Mouse (Mus musculus): ENCODE data around the gene Tacc2.

Gene Tacc2

GRCm38 (mm10) chr7:130773914-130774630, 196.8 kb downstream of the Tacc2 start, which contains the start of gene Btbd16:
Gene Btbd16 (plus strand): TSS chr7:130774069.
- DNase-seq (ENCODE audit: low spot score): no peak

- no peak for DNase-seq (ENCODE audit: low spot score)
Measured at GRCm38 (mm10) chr7:130780866-130781419, 203.7 kb downstream of the Tacc2 start.

GRCm38 (mm10) chr7:130782501-130783050, 205.3 kb downstream of the Tacc2 start:
- no peak for DNase-seq (ENCODE audit: low spot score)

GRCm38 (mm10) chr7:130785923-130786575, 208.8 kb downstream of the Tacc2 start:
- no peak for DNase-seq (ENCODE audit: low spot score)

GRCm38 (mm10) chr7:130786708-130787107, 209.5 kb downstream of the Tacc2 start:
- DNase-seq (ENCODE audit: low spot score): no peak

- no peak for DNase-seq (ENCODE audit: low spot score)
Measured at GRCm38 (mm10) chr7:130787537-130787936, 210.3 kb downstream of the Tacc2 start.

- DNase-seq (ENCODE audit: low spot score): no peak
Measured at GRCm38 (mm10) chr7:130788950-130789349, 211.7 kb downstream of the Tacc2 start.

- DNase-seq (ENCODE audit: low spot score): no peak
Measured at GRCm38 (mm10) chr7:130789456-130789855, 212.2 kb downstream of the Tacc2 start.

GRCm38 (mm10) chr7:130793671-130794070, 216.4 kb downstream of the Tacc2 start:
- DNase-seq (ENCODE audit: low spot score): no peak

GRCm38 (mm10) chr7:130796786-130797185, 219.5 kb downstream of the Tacc2 start:
- peak; percentile 11 for DNase-seq (ENCODE audit: low spot score)

GRCm38 (mm10) chr7:130797524-130797923, 220.3 kb downstream of the Tacc2 start:
- DNase-seq (ENCODE audit: low spot score): no peak

GRCm38 (mm10) chr7:130799418-130799817, 222.2 kb downstream of the Tacc2 start:
- DNase-seq (ENCODE audit: low spot score): no peak

- DNase-seq (ENCODE audit: low spot score): peak; percentile 3
Measured at GRCm38 (mm10) chr7:130800681-130801080, 223.4 kb downstream of the Tacc2 start.

- no peak for DNase-seq (ENCODE audit: low spot score)
Measured at GRCm38 (mm10) chr7:130801811-130802210, 224.6 kb downstream of the Tacc2 start.

- DNase-seq (ENCODE audit: low spot score): no peak
Measured at GRCm38 (mm10) chr7:130803251-130803825, 226.1 kb downstream of the Tacc2 start.

- no peak for DNase-seq (ENCODE audit: low spot score)
Measured at GRCm38 (mm10) chr7:130804991-130805390, 227.8 kb downstream of the Tacc2 start.

GRCm38 (mm10) chr7:130807749-130808148, 230.5 kb downstream of the Tacc2 start:
- DNase-seq (ENCODE audit: low spot score): no peak

- no peak for DNase-seq (ENCODE audit: low spot score)
Measured at GRCm38 (mm10) chr7:130808694-130809093, 231.5 kb downstream of the Tacc2 start.

GRCm38 (mm10) chr7:130810238-130810637, 233.0 kb downstream of the Tacc2 start:
- DNase-seq (ENCODE audit: low spot score): no peak

- no peak for DNase-seq (ENCODE audit: low spot score)
Measured at GRCm38 (mm10) chr7:130812407-130812806, 235.2 kb downstream of the Tacc2 start.
